Mouse (Mus musculus) embryonic stem cell, embryonic (primary cell): ENCODE data around the gene Trdmt1.

Source experiments
- CTCF ChIA-PET, 4 experiments: fragments of 300-600 bp in 2 of 4; fragments of 350-600 bp in 2 of 4; sonication (Branson Sonifier 250); formaldehyde crosslinking; loops; one replicate each; lab custom pipeline; 2022; ENCODE audit warnings: inconsistent platforms in 2 of 4; lab: Charles Lee
- POLR2A ChIA-PET, 4 experiments: fragments of 300-600 bp in 2 of 4; fragments of 350-600 bp in 2 of 4; sonication (Branson Sonifier 250); formaldehyde crosslinking; loops; one replicate each; lab custom pipeline; 2022; ENCODE audit warnings: antibody characterized with exemption in 4 of 4, inconsistent platforms in 1 of 4; lab: Charles Lee

Trdmt1 gene

GRCm38 (mm10) chr2:13570122-13570521, 25.7 kb upstream of the Trdmt1 start:
- ChIA-PET POLR2A (no interaction called here), CTCF (no interaction called here)

- POLR2A ChIA-PET: interaction anchor here in 1 of 4 experiments (0.6 to 1.6 kb wide), 2 partner anchors 14 to 271 kb away, joined by 4 to 6 read pairs; no protein-coding TSS in a partner anchor
- CTCF ChIA-PET: interaction anchor here in 1 of 4 experiments (0.7 to 1.0 kb wide), 2 partner anchors 23 to 936 kb away, joined by 3 to 4 read pairs; no protein-coding TSS in a partner anchor
Observed at GRCm38 (mm10) chr2:13560396-13560795, 15.9 kb upstream of the Trdmt1 start.

- ChIA-PET POLR2A (interaction anchor here in 1 of 4 experiments (0.6 to 1.6 kb wide), 2 partner anchors 15 to 271 kb away, joined by 4 to 6 read pairs; no protein-coding TSS in a partner anchor), CTCF (interaction anchor here in 1 of 4 experiments (0.7 to 1.0 kb wide), 2 partner anchors 22 to 937 kb away, joined by 3 to 4 read pairs; no protein-coding TSS in a partner anchor)
Observed at GRCm38 (mm10) chr2:13559729-13560128, 15.3 kb upstream of the Trdmt1 start.

- POLR2A ChIA-PET: no interaction called here
- CTCF ChIA-PET: no interaction called here
Observed at GRCm38 (mm10) chr2:13559303-13559702, 14.8 kb upstream of the Trdmt1 start.

- ChIA-PET CTCF (no interaction called here), POLR2A (no interaction called here)
Observed at GRCm38 (mm10) chr2:13558607-13559262, 14.3 kb upstream of the Trdmt1 start.

- POLR2A ChIA-PET: interaction anchor here in 2 of 4 experiments (1.4 to 2.0 kb wide), 2 partner anchors 13 kb away, joined by 6 to 7 read pairs; partner anchors contain the start of gene Trdmt1 (in 2 of the 2)
Observed at GRCm38 (mm10) chr2:13557145-13558030, 12.9 kb upstream of the Trdmt1 start.

GRCm38 (mm10) chr2:13556239-13556638, 11.8 kb upstream of the Trdmt1 start:
- POLR2A ChIA-PET: interaction anchor here in 2 of 4 experiments (1.1 to 2.0 kb wide), 2 partner anchors 12 to 17 kb away, joined by 4 to 7 read pairs; partner anchors contain the start of gene Trdmt1 (in 1 of the 2)
- CTCF ChIA-PET: no interaction called here

More at GRCm38 (mm10) chr2:13557145-13558030, 12.9 kb upstream of the Trdmt1 start:
- CTCF ChIA-PET: no interaction called here

GRCm38 (mm10) chr2:13553966-13554365, 9.5 kb upstream of the Trdmt1 start:
- POLR2A ChIA-PET: interaction anchor here in 3 of 4 experiments (0.6 to 1.4 kb wide), 4 partner anchors 9 to 125 kb away, joined by 3 to 9 read pairs (median 3); partner anchors contain the start of genes Trdmt1 (in 1 of the 3) and Vim (in 1 of the 3)
- CTCF ChIA-PET: interaction anchor here in 1 of 4 experiments (0.6 kb wide), 1 partner anchor 60 kb away, joined by 6 read pairs; no protein-coding TSS in a partner anchor

GRCm38 (mm10) chr2:13548749-13549148, 4.3 kb upstream of the Trdmt1 start:
- POLR2A ChIA-PET: no interaction called here
- CTCF ChIA-PET: no interaction called here

GRCm38 (mm10) chr2:13543519-13544124, 846 bp downstream of the Trdmt1 start:
- CTCF ChIA-PET: interaction anchor here in 1 of 4 experiments (0.8 kb wide), 1 partner anchor 43 kb away, joined by 4 read pairs; no protein-coding TSS in a partner anchor

GRCm38 (mm10) chr2:13539860-13540259, 4.6 kb downstream of the Trdmt1 start:
- CTCF ChIA-PET: no interaction called here
- POLR2A ChIA-PET: interaction anchor here in 1 of 4 experiments (1.0 kb wide), 1 partner anchor 10 kb away, joined by 3 read pairs; no protein-coding TSS in a partner anchor

More at GRCm38 (mm10) chr2:13543519-13544124, 846 bp downstream of the Trdmt1 start:
- POLR2A ChIA-PET: interaction anchor here in 3 of 4 experiments (0.5 to 2.4 kb wide), 15 partner anchors 10 to 1516 kb away, joined by 3 to 25 read pairs (median 3); partner anchors contain the start of gene Vim (in 2 of the 3)

GRCm38 (mm10) chr2:13538704-13539377, 5.6 kb downstream of the Trdmt1 start:
- ChIA-PET POLR2A (interaction anchor here in 2 of 4 experiments (1.0 to 1.6 kb wide), 5 partner anchors 9 to 35 kb away, joined by 3 to 6 read pairs (median 4); partner anchors contain the start of gene Vim (in 2 of the 2)), CTCF (interaction anchor here in 3 of 4 experiments (1.1 to 1.7 kb wide), 5 partner anchors 8 to 255 kb away, joined by 3 to 7 read pairs (median 4); partner anchors contain the start of genes St8sia6 (in 1 of the 3) and Vim (in 1 of the 3))

- ChIA-PET CTCF (interaction anchor here in 3 of 4 experiments (0.6 to 1.7 kb wide), 13 partner anchors 9 to 267 kb away, joined by 3 to 7 read pairs (median 3); partner anchors contain the start of genes Vim (in 2 of the 3), Rsu1 (in 1 of the 3) and St8sia6 (in 1 of the 3)), POLR2A (interaction anchor here in 2 of 4 experiments (1.0 to 1.6 kb wide), 4 partner anchors 11 to 36 kb away, joined by 3 to 6 read pairs (median 4); partner anchors contain the start of gene Vim (in 2 of the 2))
Observed at GRCm38 (mm10) chr2:13538258-13538657, 6.2 kb downstream of the Trdmt1 start.

- POLR2A ChIA-PET: interaction anchor here in 1 of 4 experiments (1.1 to 1.6 kb wide), 3 partner anchors 10 to 36 kb away, joined by 3 to 6 read pairs (median 5); partner anchors contain the start of gene Vim
- CTCF ChIA-PET: interaction anchor here in 3 of 4 experiments (0.6 to 1.7 kb wide), 16 partner anchors 8 to 266 kb away, joined by 3 to 7 read pairs (median 3); partner anchors contain the start of genes Vim (in 2 of the 3), Rsu1 (in 1 of the 3) and St8sia6 (in 1 of the 3)
Observed at GRCm38 (mm10) chr2:13537733-13538132, 6.7 kb downstream of the Trdmt1 start.

- ChIA-PET POLR2A (no interaction called here), CTCF (interaction anchor here in 2 of 4 experiments (1.0 to 1.7 kb wide), 2 partner anchors 9 to 127 kb away, joined by 3 to 6 read pairs; no protein-coding TSS in a partner anchor)
Observed at GRCm38 (mm10) chr2:13536747-13537146, 7.7 kb downstream of the Trdmt1 start.

- ChIA-PET POLR2A (interaction anchor here in 1 of 4 experiments (0.8 kb wide), 1 partner anchor 9 kb away, joined by 3 read pairs; no protein-coding TSS in a partner anchor), CTCF (interaction anchor here in 1 of 4 experiments (0.7 kb wide), 1 partner anchor 244 kb away, joined by 4 read pairs; no protein-coding TSS in a partner anchor)
Observed at GRCm38 (mm10) chr2:13530639-13531038, 13.8 kb downstream of the Trdmt1 start.
